Mouse (Mus musculus) MEL (cell line): ENCODE data around the gene Pf4.

Experiments
- CHD2 ChIP-seq: IDR thresholded peaks from 2 replicates; pipeline ENCODE4 v1.6.1; 2011; ENCODE audit warnings: low read length, improper control_type of control experiment
- CTCF ChIP-seq, 3 experiments: IDR thresholded peaks in 2 of 3; conservative IDR thresholded peaks in 1 of 3; 2 replicates each; pipeline ENCODE4 v1.5.1; 2011 to 2012; ENCODE audit warnings: low read length in 3 of 3, low read depth in 2 of 3, mild to moderate bottlenecking in 2 of 3, improper control_type of control experiment in 1 of 3, inconsistent platforms in 1 of 3, mixed read lengths in 1 of 3, moderate library complexity in 1 of 3; ENCODE audit not compliant: control insufficient read depth in 1 of 3, insufficient read depth in 1 of 3, poor library complexity in 1 of 3, severe bottlenecking in 1 of 3
- E2F4 ChIP-seq: IDR thresholded peaks from 2 replicates; pipeline ENCODE4 v1.6.1; 2011; ENCODE audit warnings: low read depth, low read length, improper control_type of control experiment, borderline replicate concordance
- EP300 ChIP-seq, 2 experiments: IDR thresholded peaks; 2 replicates each; pipeline ENCODE4 v1.6.1; 2011; ENCODE audit warnings: improper control_type of control experiment in 2 of 2, low read length in 2 of 2, low read depth in 1 of 2, mild to moderate bottlenecking in 1 of 2
- ETS1 ChIP-seq: IDR thresholded peaks from 2 replicates; pipeline ENCODE4 v1.6.1; 2012; ENCODE audit warnings: low read depth, mild to moderate bottlenecking, inconsistent platforms, low read length, improper control_type of control experiment, moderate library complexity
- GATA1 ChIP-seq: IDR thresholded peaks from 2 replicates; pipeline ENCODE4 v1.6.1; 2011; ENCODE audit warnings: low read depth, low read length, improper control_type of control experiment
- NRF1 ChIP-seq: IDR thresholded peaks from 2 replicates; pipeline ENCODE4 v1.6.1; 2014; ENCODE audit warnings: low read depth, mild to moderate bottlenecking, inconsistent platforms, low read length, improper control_type of control experiment, moderate library complexity; ENCODE audit not compliant: poor library complexity, insufficient read depth, severe bottlenecking
- POLR2A ChIP-seq, 2 experiments: IDR thresholded peaks; 2 replicates each; pipeline ENCODE4 v1.6.1; 2011 to 2012; ENCODE audit warnings: low read length in 2 of 2, mild to moderate bottlenecking in 2 of 2, control low read depth in 1 of 2, improper control_type of control experiment in 1 of 2, low read depth in 1 of 2, moderate library complexity in 1 of 2; ENCODE audit not compliant: control insufficient read depth in 1 of 2, insufficient read depth in 1 of 2, poor library complexity in 1 of 2
- POLR2AphosphoS5 ChIP-seq: IDR thresholded peaks from 2 replicates; pipeline ENCODE4 v1.6.1; 2012; ENCODE audit warnings: low read depth, borderline replicate concordance, mild to moderate bottlenecking, inconsistent platforms, low read length, moderate library complexity, mixed read lengths
- UBTF ChIP-seq: IDR thresholded peaks from 2 replicates; pipeline ENCODE4 v1.6.1; 2012; ENCODE audit warnings: low read depth, mild to moderate bottlenecking, inconsistent platforms, low read length, improper control_type of control experiment, moderate library complexity, borderline replicate concordance; ENCODE audit not compliant: insufficient read depth
- USF2 ChIP-seq, 2 experiments: IDR thresholded peaks; 2 replicates each; pipeline ENCODE4 v1.6.1; 2011 to 2012; ENCODE audit warnings: improper control_type of control experiment in 2 of 2, low read length in 2 of 2, borderline replicate concordance in 1 of 2, inconsistent platforms in 1 of 2, low read depth in 1 of 2, mild to moderate bottlenecking in 1 of 2; ENCODE audit not compliant: insufficient read depth in 1 of 2

DNA sequence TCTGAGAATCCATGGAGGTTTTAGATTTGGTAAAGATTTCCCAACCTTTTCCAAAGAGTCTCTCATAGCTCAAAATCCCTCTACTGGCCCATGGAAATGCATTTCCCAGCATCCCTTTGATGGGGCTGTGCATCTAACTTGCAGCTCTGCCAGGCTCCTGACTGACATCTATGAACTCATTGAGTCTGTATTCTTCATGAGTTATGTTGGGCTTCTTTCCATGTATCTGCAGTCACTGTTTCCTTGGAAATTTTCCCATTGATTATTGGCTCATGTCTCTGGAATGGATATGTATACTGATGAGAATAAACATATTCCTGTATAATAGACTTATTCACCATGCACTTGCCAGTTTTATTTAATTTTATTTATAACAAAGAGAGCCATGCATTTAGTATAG, 33.8 kb downstream of the Pf4 start:
- no peak for TF ChIP-seq CTCF (IDR thresholded peaks at IDR 0.05 in 2 of 3, conservative IDR thresholded peaks at IDR 0.05 in 1 of 3; ENCODE audit: control insufficient read depth in 1 of 3, insufficient read depth in 1 of 3, low read depth in 2 of 3, low read length in 3 of 3, poor library complexity in 1 of 3, severe bottlenecking in 1 of 3)
- no peak for TF ChIP-seq EP300 (IDR thresholded peaks at IDR 0.05; ENCODE audit: low read depth in 1 of 2, low read length in 2 of 2)
- no peak for TF ChIP-seq POLR2A (IDR thresholded peaks at IDR 0.05; ENCODE audit: control insufficient read depth in 1 of 2, insufficient read depth in 1 of 2, low read depth in 1 of 2, low read length in 2 of 2, poor library complexity in 1 of 2)
- TF ChIP-seq POLR2AphosphoS5, result no peak
- TF ChIP-seq CHD2, result no peak
- no peak for TF ChIP-seq E2F4
- TF ChIP-seq UBTF, result no peak
- no peak for TF ChIP-seq NRF1
- no peak for TF ChIP-seq USF2 (IDR thresholded peaks at IDR 0.05; ENCODE audit: borderline replicate concordance in 1 of 2, insufficient read depth in 1 of 2, low read depth in 1 of 2, low read length in 2 of 2)
- no peak for TF ChIP-seq ETS1
- no peak for TF ChIP-seq GATA1
